Mouse (Mus musculus) brown adipose tissue, adult 24 weeks (tissue): ENCODE measurements at regions not wholly inside any gene's neighbourhood (a gene's known extent, or its start where the extent isn't known, plus 50 kb on each side); places are given as distances from the start of the nearest gene placed in this dataset.

Experiments
- H3K27ac ChIP-seq: fragments of 200-500 bp; replicated peaks from 2 replicates; pipeline ENCODE4 v1.5.1; 2012; ENCODE audit warnings: low read depth, mild to moderate bottlenecking, low read length
- H3K4me1 ChIP-seq: fragments of 200-500 bp; 2 replicates; pipeline ENCODE4 v1.6.1; 2012; ENCODE audit warnings: low read length, mixed read lengths; ENCODE audit not compliant: control insufficient read depth, insufficient read depth, insufficient read length
- H3K4me3 ChIP-seq: fragments of 200-500 bp; 2 replicates; pipeline ENCODE4 v1.5.1; 2012; ENCODE audit warnings: low read depth, mild to moderate bottlenecking, low read length, moderate library complexity; ENCODE audit not compliant: insufficient read depth

GRCm38 (mm10) chr6:47395465-47396337 lies 57.5 kb upstream of the Cul1 start:
- peaks cover 2% of the 10 kb centered on the region; the same call in 1 of the 2 replicates for H3K4me1 ChIP-seq
- no peak overlapping the region for H3K4me3 ChIP-seq
- H3K27ac ChIP-seq = no peak overlapping the region
